ENCODE assay signal across 30 mouse cellular contexts in the genomic region with DNA sequence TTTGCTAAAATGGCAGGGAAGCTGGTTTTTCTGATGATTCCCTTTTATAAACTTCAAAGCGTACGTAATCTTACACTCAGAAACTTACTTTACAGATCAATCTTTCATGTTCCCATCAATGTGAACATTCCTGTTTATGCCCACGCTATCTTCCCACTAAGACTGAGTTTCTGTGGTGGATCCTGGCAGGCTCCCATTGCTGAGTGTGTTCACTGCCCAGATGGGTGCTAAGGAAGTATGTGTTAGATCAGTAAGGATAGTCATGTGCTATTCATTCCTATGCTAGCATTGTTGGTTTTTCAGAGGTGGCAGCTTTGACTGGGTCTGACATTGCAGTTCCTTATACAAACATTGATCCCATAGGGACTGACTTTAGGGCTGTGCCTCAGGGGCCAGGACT. TPM values are rescaled to one million over a fixed set of nuclear protein-coding genes. Genes with fewer than 3 reads are reported as not detected.
DNase-seq lines count a peak whose midpoint lies in the region.
"Had no signal": no experiment of that assay in that cellular context is flagged by ENCODE, and none has a peak within 500 bp of the region (broad histone marks: within the 10 kb centered on the region; RNA-seq: fewer than 3 reads in every experiment).

No protein-coding gene starts in this region.

- H3K27ac ChIP-seq in heart, embryonic 10.5 days: no peak overlapping the region
- H3K27ac ChIP-seq: forebrain, embryonic 10.5 days; midbrain, embryonic 12.5 days; stomach, postnatal 0 days had no signal

- WGBS in heart, embryonic 10.5 days: 86% methylated on average over 3 of the region's 3 CpGs

- H3K4me3 ChIP-seq in heart, embryonic 10.5 days: no peak overlapping the region
- H3K4me3 ChIP-seq: forebrain, embryonic 10.5 days; midbrain, embryonic 12.5 days had no signal

- H3K9me3 ChIP-seq in heart, embryonic 10.5 days: no peaks in the 10 kb centered on the region
- H3K9me3 ChIP-seq: forebrain, embryonic 10.5 days; G1E; midbrain, embryonic 12.5 days had no signal

- intact Hi-C loops in left cerebral cortex, postnatal 4 days (cut with DNase I): no loop called here
- intact Hi-C loops in left cerebral cortex, postnatal 36 days (cut with DNase I): no loop called here

- no peaks in the 10 kb centered on the region for H3K27me3 ChIP-seq in heart, embryonic 10.5 days (ENCODE audit: insufficient read depth, poor library complexity, severe bottlenecking)
- H3K27me3 ChIP-seq: midbrain, embryonic 12.5 days had no signal

- H3K4me1 ChIP-seq in heart, embryonic 10.5 days: no peaks in the 10 kb centered on the region
- H3K4me1 ChIP-seq: forebrain, embryonic 10.5 days; midbrain, embryonic 12.5 days had no signal

- peak; percentile 7 for DNase-seq in left cerebral cortex, adult 11 months (ENCODE audit: low spot score)
- DNase-seq in left cerebral cortex, postnatal 4 days: no peak
- DNase-seq in layer of hippocampus, adult 8-10 months (ENCODE audit: low spot score in 2 of 2): peak; percentile 39 to 59
- DNase-seq in left cerebral cortex, postnatal 36 days (ENCODE audit: low spot score in 2 of 2): peak; percentile 22 to 28
- DNase-seq in heart, embryonic 10.5 days (ENCODE audit: low spot score): no peak
- DNase-seq in adrenal gland, postnatal 14 days: no peak
- DNase-seq in adrenal gland, adult 2 months: no peak
- DNase-seq: adrenal gland, postnatal 36 days; cerebellum, adult 2 months; cerebellum, postnatal 36 days; gastrocnemius, postnatal 36 days; kidney, adult 2 months; kidney, postnatal 14 days; liver; lung, postnatal 10 days; retina, postnatal 1 day; thymus, postnatal 14 days had no signal

- H3K36me3 ChIP-seq in heart, embryonic 10.5 days: no peaks in the 10 kb centered on the region
- H3K36me3 ChIP-seq: forebrain, embryonic 10.5 days; G1E; midbrain, embryonic 12.5 days had no signal

RNA-seq across cellular contexts. Expression of a gene that starts 42.7 kb away (rescaled TPM):
- not detected for total RNA-seq in left cerebral cortex, postnatal 4 days (2021)
- total RNA-seq in layer of hippocampus, adult 8-10 months (2022): not detected
- total RNA-seq in left cerebral cortex, postnatal 36 days (2021): not detected
- polyA plus RNA-seq in heart, embryonic 10.5 days (2016; fragmentation: Nextera tagmentation; extraction: Ambion mirVana): not detected in 2 replicates
- not detected in 2 replicates for total RNA-seq in adrenal gland, postnatal 14 days (2021)
- total RNA-seq in adrenal gland, adult 2 months (2021): not detected
- not detected in 2 replicates for polyA plus RNA-seq in adrenal gland, adult 2 months (2012; rRNA removed)
- total RNA-seq: adrenal gland, postnatal 36 days; G1E; gastrocnemius, postnatal 36 days; heart, adult 8-10 months; left cerebral cortex, adult 8-10 months; megakaryocyte progenitor cell, adult 5-6 weeks; monocyte, adult 5-6 weeks had no signal
- polyA plus RNA-seq: activated CD4-positive, CD25-positive, alpha-beta regulatory T cell, adult 4 months; cerebellum, adult 2 months; forebrain, embryonic 10.5 days; G1E; heart, embryonic 16.5 days; hindbrain, embryonic 11.5 days; liver, embryonic 16.5 days; midbrain, embryonic 12.5 days; neural tube, embryonic 11.5 days; stomach, postnatal 0 days had no signal

Comparison
In these comparisons a context has a peak if more than half of its experiments do, and no peak if none do; other contexts are left out.
1. DNase-seq: peak in left cerebral cortex, adult 11 months (single experiment), layer of hippocampus, adult 8-10 months (2 of 2) and left cerebral cortex, postnatal 36 days (2 of 2); none in left cerebral cortex, postnatal 4 days (single experiment), heart, embryonic 10.5 days (single experiment), adrenal gland, postnatal 14 days (single experiment) and adrenal gland, adult 2 months (single experiment).